Mouse (Mus musculus): ENCODE data around the gene Cntln.

GRCm38 (mm10) chr4:84876347-84876746 lies 7.8 kb upstream of the Cntln start:
- TF ChIP-seq CTCF (conservative IDR thresholded peaks at IDR 0.05; ENCODE audit: insufficient read depth, insufficient read length, low read depth, low read length), result 0 out of 2 replicates have a peak, but pooled peaks have one; percentile 10
- no peak for TF ChIP-seq POLR2A (IDR thresholded peaks at IDR 0.05; ENCODE audit: low read depth, low read length)
